Mouse (Mus musculus) lung, embryonic 14.5 days (tissue): ENCODE data around the gene Psma5. TPM values are rescaled to one million over a fixed set of nuclear protein-coding genes. Genes with fewer than 3 reads are reported as not detected.
A peak's percentile ranks its signal among the peaks of the same experiment; 100 is the strongest.

Experiments
- ATAC-seq: fragments of 200-750 bp; cut with Nextera tagmentation; 2 replicates; pipeline ENCODE4 v1.8.0; 2017; ENCODE audit warnings: mild to moderate bottlenecking, moderate TSS enrichment, moderate library complexity; ENCODE audit not compliant: insufficient read depth
- DNase-seq: peaks from one replicate; pipeline ENCODE4 v3.0.0-alpha.2; 2015
- H3K27ac ChIP-seq: fragments of 300-500 bp; sonication (generic); 2 replicates; pipeline ENCODE4 v1.5.1; 2014; ENCODE audit warnings: low read depth, mild to moderate bottlenecking, moderate library complexity
- H3K27me3 ChIP-seq: fragments of 300-500 bp; sonication (generic); 2 replicates; pipeline ENCODE4 v1.6.1; 2014; ENCODE audit warnings: low read length, control low read depth; ENCODE audit not compliant: insufficient read depth
- H3K36me3 ChIP-seq: fragments of 300-500 bp; sonication (generic); 2 replicates; pipeline ENCODE4 v1.6.1; 2014; ENCODE audit warnings: control low read depth; ENCODE audit not compliant: insufficient read depth
- H3K4me1 ChIP-seq: fragments of 300-500 bp; sonication (generic); 2 replicates; pipeline ENCODE4 v1.6.1; 2014; ENCODE audit warnings: antibody characterized with exemption, control low read depth; ENCODE audit not compliant: insufficient read depth
- H3K4me2 ChIP-seq: fragments of 300-500 bp; sonication (generic); 2 replicates; pipeline ENCODE4 v1.6.1; 2014; ENCODE audit warnings: mild to moderate bottlenecking
- H3K4me3 ChIP-seq: fragments of 300-500 bp; sonication (generic); 2 replicates; pipeline ENCODE4 v1.5.1; 2014; ENCODE audit warnings: low read depth, low read length
- H3K9ac ChIP-seq: fragments of 300-500 bp; sonication (generic); 2 replicates; pipeline ENCODE4 v1.6.1; 2014
- H3K9me3 ChIP-seq: fragments of 300-500 bp; sonication (generic); 2 replicates; pipeline ENCODE4 v1.6.1; 2016; ENCODE audit warnings: low read depth, low read length, control low read depth
- CTCF ChIP-seq: IDR thresholded peaks from 2 replicates; pipeline ENCODE4 v1.5.1; 2016; ENCODE audit warnings: antibody characterized with exemption, low read depth
- WGBS: fragments of 180-500 bp; shearing (Covaris S2); extraction: QIAGEN DNeasy Blood & Tissue Kit; methylation state at CpG from one replicate; pipeline ENCODE4 v1.1.7; 2014; 5-methylcytosine and 5-hydroxymethylcytosine counted together
- polyA plus RNA-seq: library from polyadenylated mRNA; unstranded; fragments of >200 nt; fragmentation: Nextera tagmentation; extraction: Ambion mirVana; gene quantifications from 2 replicates; pipeline ENCODE4 v1.2.1, GENCODE M21; 2014

The Psma5 gene
- polyA plus RNA-seq, 1 experiment from 2014 or later: 320 TPM

- H3K36me3 ChIP-seq: no peaks in the 10 kb centered on the region
- peak overlapping the region; percentile 27 for H3K9ac ChIP-seq
- no peak overlapping the region for H3K4me3 ChIP-seq
- 22% methylated on average over 17 of the region's 17 CpGs for WGBS
- peaks cover 36% of the 10 kb centered on the region for H3K4me1 ChIP-seq
- peak; percentile 20 for ATAC-seq
- TF ChIP-seq CTCF: no peak
- peak overlapping the region; percentile 85 for H3K27ac ChIP-seq
- H3K27me3 ChIP-seq: no peaks in the 10 kb centered on the region
- no peaks in the 10 kb centered on the region for H3K9me3 ChIP-seq
- H3K4me2 ChIP-seq: peak overlapping the region; percentile 31
- peak; percentile 73 for DNase-seq
Observed at GRCm38 (mm10) chr3:108287811-108288805, 31.4 kb downstream of the Psma5 start.

DNA sequence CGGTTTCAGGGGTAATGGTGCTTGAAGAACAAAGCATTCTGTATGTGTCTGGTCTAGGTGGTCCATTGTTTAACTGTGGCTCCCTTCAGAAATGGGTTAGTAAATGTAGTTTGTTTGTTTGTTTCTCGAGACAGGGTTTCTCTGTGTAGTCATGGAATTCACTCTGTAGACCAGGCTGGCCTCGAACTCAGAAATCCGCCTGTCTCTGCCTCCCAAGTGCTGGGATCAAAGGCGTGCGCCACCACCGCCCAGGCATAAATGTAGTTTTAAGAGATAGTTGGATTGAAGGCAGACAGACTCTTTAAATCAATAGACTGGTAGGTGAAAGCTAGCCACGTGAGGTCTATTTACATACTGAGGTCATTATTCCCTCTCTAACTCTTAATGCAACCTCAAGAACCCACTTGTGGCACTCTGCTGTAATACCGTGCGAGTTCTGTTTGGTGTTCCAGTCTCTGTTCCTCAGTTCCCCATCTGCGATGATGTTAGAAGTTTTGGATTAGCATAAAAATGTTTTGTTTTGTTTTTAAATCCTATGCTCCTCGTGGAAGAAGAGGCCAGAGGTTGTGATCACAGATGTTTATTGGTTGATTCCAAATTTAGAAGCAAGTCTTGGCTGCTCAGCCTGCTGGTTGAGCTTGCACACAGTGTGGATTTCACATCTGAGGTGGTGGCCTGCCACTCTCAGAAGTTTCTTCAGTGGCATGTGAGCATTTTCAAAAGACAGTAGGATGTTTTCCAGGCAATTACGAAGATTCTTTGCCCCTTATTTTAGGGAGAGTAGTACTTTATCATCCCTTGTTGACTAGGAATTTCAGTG is 32.8 kb downstream of the Psma5 start:
- ATAC-seq (peak; percentile 43; the same call in 1 of the 2 replicates), DNase-seq (peak; percentile 52)
- no peak overlapping the region for H3K4me3 ChIP-seq
- 60% methylated on average over 13 of the region's 13 CpGs for WGBS
- no peak overlapping the region for H3K27ac ChIP-seq
- no peak overlapping the region for H3K9ac ChIP-seq
- peaks cover 40% of the 10 kb centered on the region for H3K4me1 ChIP-seq
- no peak overlapping the region for H3K4me2 ChIP-seq
- TF ChIP-seq CTCF: no peak
- no peaks in the 10 kb centered on the region for H3K9me3 ChIP-seq
- no peaks in the 10 kb centered on the region for H3K36me3 ChIP-seq
- no peaks in the 10 kb centered on the region for H3K27me3 ChIP-seq

GRCm38 (mm10) chr3:108291036-108291799 is 34.5 kb downstream of the Psma5 start:
- H3K9ac ChIP-seq: no peak overlapping the region
- no peak overlapping the region for H3K4me3 ChIP-seq
- no peaks in the 10 kb centered on the region for H3K36me3 ChIP-seq
- H3K27me3 ChIP-seq: no peaks in the 10 kb centered on the region
- H3K9me3 ChIP-seq: no peaks in the 10 kb centered on the region
- H3K4me2 ChIP-seq: peak overlapping the region; percentile 11; the same call in 1 of the 2 replicates
- DNase-seq: no peak
- H3K27ac ChIP-seq: 0 out of 2 replicates have a peak overlapping the region, but pooled peaks have one; percentile 3
- 61% methylated on average over 17 of the region's 17 CpGs for WGBS
- no peak for TF ChIP-seq CTCF
- ATAC-seq: no peak
- H3K4me1 ChIP-seq: peaks cover 54% of the 10 kb centered on the region

DNA sequence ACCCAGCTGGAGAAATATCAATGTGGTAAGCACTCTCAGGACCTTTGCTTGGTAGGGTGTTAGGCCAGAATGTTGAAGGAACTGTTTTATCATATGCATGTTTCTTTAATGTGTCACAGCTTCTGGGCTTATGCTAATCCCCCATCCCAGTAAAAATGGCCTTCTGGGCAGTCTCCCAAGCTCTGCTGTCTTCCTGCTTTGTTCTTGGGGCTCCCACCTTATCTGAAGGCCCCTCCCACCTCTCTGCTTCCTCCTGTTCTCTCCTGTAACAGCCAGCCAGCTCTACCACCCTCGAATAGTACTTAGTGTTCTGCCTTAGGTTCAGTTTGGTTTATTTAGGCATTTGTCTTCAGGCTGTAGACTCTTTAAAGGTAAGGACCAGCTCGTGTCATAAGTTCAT is 37.7 kb downstream of the Psma5 start:
- peak; percentile 46 for ATAC-seq

DNA sequence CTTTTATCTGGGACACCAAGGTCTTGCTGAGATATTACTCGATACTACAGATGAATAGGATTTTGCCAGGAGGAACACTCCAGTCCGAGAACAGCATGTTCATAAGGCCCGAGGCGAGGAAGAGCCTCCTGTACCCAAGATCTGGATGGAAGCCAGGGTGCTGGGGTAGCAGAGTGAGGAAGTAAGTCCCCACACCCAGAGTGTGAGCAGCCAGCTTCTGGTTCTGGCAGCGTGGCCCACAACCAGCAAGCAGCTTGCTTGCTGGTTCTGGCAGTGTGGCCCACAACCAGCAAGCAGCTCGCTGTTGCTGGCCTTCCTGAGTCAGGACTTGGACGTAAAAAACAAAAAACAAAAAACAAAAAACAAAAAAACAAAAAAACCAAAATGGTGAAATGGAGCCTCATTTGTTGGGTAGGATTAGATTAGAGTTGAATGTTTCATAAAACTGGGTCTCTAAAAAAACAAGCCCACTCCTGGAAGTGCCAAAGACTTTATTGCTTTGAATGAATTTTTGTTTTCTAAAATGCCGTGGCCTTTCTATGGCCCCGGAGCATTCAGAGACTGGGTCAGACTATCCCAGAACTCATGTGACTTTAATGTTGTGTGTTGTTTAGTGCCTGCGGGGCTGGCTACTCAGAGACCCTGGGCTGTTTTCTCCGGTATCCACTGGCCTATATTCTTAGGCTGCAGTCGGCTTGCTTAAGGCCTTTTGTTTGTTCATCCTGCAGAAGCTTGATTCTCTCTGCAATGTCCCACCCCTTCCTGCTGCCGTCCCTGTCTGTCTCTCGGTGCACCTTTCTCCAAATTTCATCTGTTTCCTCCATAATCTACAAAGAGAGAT is 38.9 kb downstream of the Psma5 start:
- TF ChIP-seq CTCF: no peak
- WGBS: 38% methylated on average over 14 of the region's 14 CpGs
- Histone ChIP-seq H3K27me3 (no peaks in the 10 kb centered on the region), H3K4me1 (peaks cover 31% of the 10 kb centered on the region), H3K4me3 (no peak overlapping the region), H3K27ac (peak overlapping the region; percentile 84; the same call in 1 of the 2 replicates), H3K4me2 (peak overlapping the region; percentile 41), H3K9ac (peak overlapping the region; percentile 29), H3K9me3 (no peaks in the 10 kb centered on the region), H3K36me3 (no peaks in the 10 kb centered on the region)
- ATAC-seq (no peak), DNase-seq (no peak)

More for the DNA sequence above, 37.7 kb downstream of the Psma5 start:
- H3K27me3 ChIP-seq: no peaks in the 10 kb centered on the region
- H3K4me1 ChIP-seq: peaks cover 36% of the 10 kb centered on the region
- peak overlapping the region; percentile 54; the same call in 1 of the 2 replicates for H3K27ac ChIP-seq
- no peak overlapping the region for H3K4me3 ChIP-seq
- no peak for TF ChIP-seq CTCF
- H3K4me2 ChIP-seq: peak overlapping the region; percentile 12; the same call in 1 of the 2 replicates
- WGBS: 12% methylated on average over 2 of the region's 2 CpGs
- H3K36me3 ChIP-seq: no peaks in the 10 kb centered on the region
- H3K9ac ChIP-seq: no peak overlapping the region
- no peaks in the 10 kb centered on the region for H3K9me3 ChIP-seq
- DNase-seq: peak; percentile 66
